Mouse (Mus musculus) heart, embryonic 16.5 days (tissue): ENCODE results near the gene Nsmf. TPM values are rescaled to one million over a fixed set of nuclear protein-coding genes. Genes with fewer than 3 reads are reported as not detected.

ENCODE experiments used
- ATAC-seq: fragments of 200-750 bp; cut with Nextera tagmentation; replicated peaks from 2 replicates; pipeline ENCODE4 v1.8.0; 2017; ENCODE audit warnings: moderate number of reproducible peaks; ENCODE audit not compliant: insufficient read depth, low FRiP score; ENCODE audit errors: extremely low read depth
- H3K27ac ChIP-seq: fragments of 300-500 bp; sonication (generic); 2 replicates; pipeline ENCODE4 v1.5.1; 2014; ENCODE audit warnings: mild to moderate bottlenecking, low read length, control low read depth, moderate library complexity
- H3K27me3 ChIP-seq: fragments of 300-500 bp; sonication (generic); 2 replicates; pipeline ENCODE4 v1.6.1; 2014; ENCODE audit warnings: low read length, mixed read lengths; ENCODE audit not compliant: control insufficient read depth, insufficient read depth
- H3K36me3 ChIP-seq: fragments of 300-500 bp; sonication (generic); 2 replicates; pipeline ENCODE4 v1.6.1; 2014; ENCODE audit not compliant: control insufficient read depth, insufficient read depth
- H3K4me1 ChIP-seq: fragments of 300-500 bp; sonication (generic); 2 replicates; pipeline ENCODE4 v1.6.1; 2014; ENCODE audit warnings: low read length, mixed read lengths; ENCODE audit not compliant: control insufficient read depth, insufficient read depth
- H3K4me2 ChIP-seq: fragments of 300-500 bp; sonication (generic); 2 replicates; pipeline ENCODE4 v1.6.1; 2014; ENCODE audit warnings: low read depth, mild to moderate bottlenecking, control low read depth, low read length
- H3K4me3 ChIP-seq: fragments of 300-500 bp; sonication (generic); 2 replicates; pipeline ENCODE4 v1.5.1; 2014; ENCODE audit warnings: mild to moderate bottlenecking, control low read depth, low read length
- H3K9ac ChIP-seq: fragments of 300-500 bp; sonication (generic); 2 replicates; pipeline ENCODE4 v1.6.1; 2014; ENCODE audit warnings: low read length, control low read depth
- H3K9me3 ChIP-seq: fragments of 300-500 bp; sonication (generic); replicated peaks from 2 replicates; pipeline ENCODE4 v1.6.1; 2016; ENCODE audit warnings: low read length; ENCODE audit not compliant: control insufficient read depth
- WGBS: fragments of 180-500 bp; shearing (Covaris S2); extraction: QIAGEN DNeasy Blood & Tissue Kit; methylation state at CpG from one replicate; pipeline ENCODE4 v1.1.7; 2014; 5-methylcytosine and 5-hydroxymethylcytosine counted together
- polyA plus RNA-seq: library from polyadenylated mRNA; unstranded; fragments of >200 nt; fragmentation: Nextera tagmentation; extraction: Ambion mirVana; gene quantifications from 2 replicates; pipeline ENCODE4 v1.2.1, GENCODE M21; 2015

Gene Nsmf
- polyA plus RNA-seq, 1 experiment from 2014 or later: 59.3 TPM

- no peaks in the 10 kb centered on the region; the same call in 1 of the 2 replicates for H3K4me1 ChIP-seq
- no peaks in the 10 kb centered on the region for H3K36me3 ChIP-seq
- H3K4me2 ChIP-seq: peak within 1 kb of the TSS; percentile 28; the same call in 1 of the 2 replicates
- H3K4me3 ChIP-seq: no peak within 1 kb of the TSS
- WGBS: 49% methylated on average over 28 of the region's 28 CpGs
- no peaks in the 10 kb centered on the region for H3K9me3 ChIP-seq
- ATAC-seq: no peak; the same call in 1 of the 2 replicates
- no peak within 1 kb of the TSS for H3K9ac ChIP-seq
- peaks cover 6% of the 10 kb centered on the region for H3K27me3 ChIP-seq
- H3K27ac ChIP-seq: no peak within 1 kb of the TSS
These were observed 41.1 kb downstream of the Nsmf start, which contains the start of gene Noxa1 for GRCm38 (mm10) chr2:25095109-25095850. Noxa1 (minus strand) TSS chr2:25095149.

GRCm38 (mm10) chr2:25098005-25098615, 44.0 kb downstream of the Nsmf start:
- Histone ChIP-seq H3K9me3 (no peaks in the 10 kb centered on the region), H3K27me3 (peaks cover 5% of the 10 kb centered on the region), H3K4me3 (no peak overlapping the region), H3K4me1 (no peaks in the 10 kb centered on the region; the same call in 1 of the 2 replicates), H3K27ac (no peak overlapping the region), H3K4me2 (no peak overlapping the region), H3K9ac (no peak overlapping the region), H3K36me3 (no peaks in the 10 kb centered on the region)
- ATAC-seq: no peak
- WGBS: 59% methylated on average over 3 of the region's 3 CpGs

- Histone ChIP-seq H3K4me1 (no peaks in the 10 kb centered on the region; the same call in 1 of the 2 replicates), H3K9ac (no peak overlapping the region), H3K9me3 (no peaks in the 10 kb centered on the region), H3K4me2 (no peak overlapping the region), H3K27me3 (no peaks in the 10 kb centered on the region), H3K4me3 (no peak overlapping the region), H3K36me3 (no peaks in the 10 kb centered on the region), H3K27ac (no peak overlapping the region)
- ATAC-seq: peak; percentile 47; the same call in 1 of the 2 replicates
- 41% methylated on average over 5 of the region's 5 CpGs for WGBS
These were observed 44.8 kb downstream of the Nsmf start for GRCm38 (mm10) chr2:25098956-25099355.

- Histone ChIP-seq H3K9ac (no peak overlapping the region), H3K4me3 (no peak overlapping the region), H3K4me1 (no peaks in the 10 kb centered on the region; the same call in 1 of the 2 replicates), H3K4me2 (no peak overlapping the region), H3K36me3 (no peaks in the 10 kb centered on the region), H3K27me3 (no peaks in the 10 kb centered on the region), H3K27ac (no peak overlapping the region), H3K9me3 (no peaks in the 10 kb centered on the region)
- ATAC-seq: no peak
- 67% methylated on average over 3 of the region's 3 CpGs for WGBS
These were observed 45.5 kb downstream of the Nsmf start for GRCm38 (mm10) chr2:25099703-25100102.

GRCm38 (mm10) chr2:25104122-25104521, 50.0 kb downstream of the Nsmf start:
- peaks cover 16% of the 10 kb centered on the region for H3K4me1 ChIP-seq
- no peak overlapping the region for H3K27ac ChIP-seq
- H3K27me3 ChIP-seq: no peaks in the 10 kb centered on the region
- H3K36me3 ChIP-seq: no peaks in the 10 kb centered on the region
- H3K4me3 ChIP-seq: no peak overlapping the region
- ATAC-seq: no peak
- H3K4me2 ChIP-seq: no peak overlapping the region
- no peak overlapping the region for H3K9ac ChIP-seq
- 78% methylated on average over 2 of the region's 2 CpGs for WGBS
- no peaks in the 10 kb centered on the region for H3K9me3 ChIP-seq

- Histone ChIP-seq H3K4me1 (peaks cover 19% of the 10 kb centered on the region), H3K27ac (peak overlapping the region; percentile 79), H3K4me3 (no peak overlapping the region), H3K9ac (no peak overlapping the region), H3K27me3 (no peaks in the 10 kb centered on the region), H3K4me2 (no peak overlapping the region), H3K9me3 (no peaks in the 10 kb centered on the region), H3K36me3 (no peaks in the 10 kb centered on the region)
- peak; percentile 35; the same call in 1 of the 2 replicates for ATAC-seq
- 42% methylated on average over 3 of the region's 3 CpGs for WGBS
These were observed 51.9 kb downstream of the Nsmf start for GRCm38 (mm10) chr2:25106045-25106444.

- H3K4me1 ChIP-seq: peaks cover 23% of the 10 kb centered on the region
- no peak overlapping the region for H3K4me3 ChIP-seq
- no peak overlapping the region for H3K9ac ChIP-seq
- H3K27ac ChIP-seq: no peak overlapping the region
- no peaks in the 10 kb centered on the region for H3K36me3 ChIP-seq
- H3K27me3 ChIP-seq: no peaks in the 10 kb centered on the region
- no peak overlapping the region for H3K4me2 ChIP-seq
- no peaks in the 10 kb centered on the region for H3K9me3 ChIP-seq
- no peak for ATAC-seq
These were observed 55.3 kb downstream of the Nsmf start for GRCm38 (mm10) chr2:25109487-25109886.

GRCm38 (mm10) chr2:25110505-25111183, 56.5 kb downstream of the Nsmf start:
- Histone ChIP-seq H3K9me3 (no peaks in the 10 kb centered on the region), H3K4me2 (no peak overlapping the region), H3K4me1 (peaks cover 21% of the 10 kb centered on the region), H3K36me3 (no peaks in the 10 kb centered on the region), H3K4me3 (no peak overlapping the region), H3K27me3 (no peaks in the 10 kb centered on the region), H3K27ac (peak overlapping the region; percentile 84), H3K9ac (no peak overlapping the region)
- ATAC-seq: no peak; the same call in 1 of the 2 replicates
